Mouse (Mus musculus) telencephalon, adult 2 months (tissue): Measurements from ENCODE around the gene Wnt3a.

Experiments used
- DNase-seq: peaks from one replicate; pipeline ENCODE4 v3.0.0-alpha.2; 2011; ENCODE audit warnings: low read depth, low spot score

Gene Wnt3a

GRCm38 (mm10) chr11:59290702-59291303, at the start of gene Wnt3a:
Gene Wnt3a (minus strand): TSS chr11:59290752.
- DNase-seq: no peak

- peak; percentile 93 for DNase-seq
These were observed 48.2 kb upstream of the Wnt3a start for GRCm38 (mm10) chr11:59338736-59339120.

GRCm38 (mm10) chr11:59337955-59338735, 47.6 kb upstream of the Wnt3a start:
- DNase-seq: no peak

GRCm38 (mm10) chr11:59336381-59336780, 45.8 kb upstream of the Wnt3a start:
- DNase-seq: no peak

- no peak for DNase-seq
These were observed 45.4 kb upstream of the Wnt3a start for GRCm38 (mm10) chr11:59335942-59336341.

- no peak for DNase-seq
These were observed 44.6 kb upstream of the Wnt3a start for GRCm38 (mm10) chr11:59335150-59335549.

GRCm38 (mm10) chr11:59332938-59333337, 42.4 kb upstream of the Wnt3a start:
- DNase-seq: peak; percentile 52

GRCm38 (mm10) chr11:59331167-59331869, 40.8 kb upstream of the Wnt3a start:
- DNase-seq: no peak

GRCm38 (mm10) chr11:59330560-59330959, 40.0 kb upstream of the Wnt3a start:
- no peak for DNase-seq

- DNase-seq: no peak
These were observed 39.1 kb upstream of the Wnt3a start for GRCm38 (mm10) chr11:59329616-59330015.

- DNase-seq: no peak
These were observed 37.1 kb upstream of the Wnt3a start for GRCm38 (mm10) chr11:59327625-59328024.

- no peak for DNase-seq
These were observed 34.2 kb upstream of the Wnt3a start for GRCm38 (mm10) chr11:59324777-59325176.

- DNase-seq: no peak
These were observed 32.4 kb upstream of the Wnt3a start for GRCm38 (mm10) chr11:59322988-59323387.

GRCm38 (mm10) chr11:59316517-59316916, 26.0 kb upstream of the Wnt3a start:
- DNase-seq: no peak

GRCm38 (mm10) chr11:59313944-59314343, 23.4 kb upstream of the Wnt3a start:
- no peak for DNase-seq

- DNase-seq: no peak
These were observed 22.7 kb upstream of the Wnt3a start for GRCm38 (mm10) chr11:59313029-59313811.

GRCm38 (mm10) chr11:59312501-59312900, 21.9 kb upstream of the Wnt3a start:
- DNase-seq: no peak

- DNase-seq: no peak
These were observed 21.5 kb upstream of the Wnt3a start for GRCm38 (mm10) chr11:59312060-59312459.

GRCm38 (mm10) chr11:59309976-59310375, 19.4 kb upstream of the Wnt3a start:
- no peak for DNase-seq

- DNase-seq: no peak
These were observed 18.7 kb upstream of the Wnt3a start for GRCm38 (mm10) chr11:59309106-59309805.

- DNase-seq: no peak
These were observed 18.1 kb upstream of the Wnt3a start for GRCm38 (mm10) chr11:59308625-59309024.
